Mouse (Mus musculus) urinary bladder, postnatal 10 days (tissue): Measurements from ENCODE around the gene Serpinb3c.
"Not testable (repeated sequence)": the region's sequence is repeated elsewhere in the genome, so short reads cannot be mapped to it uniquely, and the experiment has no call there.

Source experiments
- DNase-seq: peaks from one replicate; pipeline ENCODE4 v3.0.0; 2022; ENCODE audit warnings: low spot score

Serpinb3c gene

DNA sequence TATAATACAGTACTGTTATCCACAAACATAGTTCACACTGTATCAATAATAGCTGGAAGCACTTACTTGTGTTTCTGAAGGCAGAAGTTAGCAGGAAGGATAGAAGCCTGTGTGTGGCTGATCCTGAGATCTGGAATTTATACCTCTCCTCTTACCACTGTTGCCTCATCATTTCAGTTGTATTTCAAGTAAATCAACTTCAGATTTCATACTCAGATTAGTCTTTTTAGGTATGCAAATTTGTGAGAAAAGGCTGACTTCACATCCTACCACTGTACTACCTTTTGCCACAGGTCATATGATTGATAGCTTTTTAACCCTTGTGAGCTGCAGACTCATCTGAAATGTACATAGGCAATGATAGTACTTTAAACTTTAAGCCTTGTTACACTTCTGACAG, at the start of gene Serpinb3c, which contains the start of gene Serpinb3b:
TSS of gene Serpinb3c (minus strand) at position 111 of the 400 bp plus-strand sequence.
TSS of gene Serpinb3b (minus strand) at position 101 of the 400 bp plus-strand sequence.
- DNase-seq = not testable (repeated sequence)

DNA sequence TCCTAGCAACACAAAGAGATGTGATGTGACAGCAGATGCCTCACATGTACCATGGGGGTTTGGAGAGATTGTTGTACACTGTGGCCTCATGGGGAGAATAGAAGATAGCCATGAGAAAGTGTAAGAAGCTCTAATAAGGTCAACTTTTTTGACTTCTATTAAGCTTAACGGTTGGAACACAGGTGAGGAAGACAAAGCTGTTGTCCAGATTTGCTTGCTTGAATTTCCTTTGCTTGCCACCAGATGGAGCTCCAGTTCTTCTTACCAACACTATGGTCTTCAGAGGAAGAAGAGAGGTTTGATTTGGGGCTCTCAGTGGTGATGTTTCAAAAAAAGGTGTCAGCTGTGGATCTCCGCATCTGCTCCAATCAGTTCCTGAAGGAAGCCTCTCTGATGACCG, 35.0 kb downstream of the Serpinb3c start:
- not testable (repeated sequence) for DNase-seq
